Mouse (Mus musculus): Measurements from ENCODE around the gene Cldnd2.
A peak's percentile ranks its signal among the peaks of the same experiment; 100 is the strongest.

Cldnd2 gene

DNA sequence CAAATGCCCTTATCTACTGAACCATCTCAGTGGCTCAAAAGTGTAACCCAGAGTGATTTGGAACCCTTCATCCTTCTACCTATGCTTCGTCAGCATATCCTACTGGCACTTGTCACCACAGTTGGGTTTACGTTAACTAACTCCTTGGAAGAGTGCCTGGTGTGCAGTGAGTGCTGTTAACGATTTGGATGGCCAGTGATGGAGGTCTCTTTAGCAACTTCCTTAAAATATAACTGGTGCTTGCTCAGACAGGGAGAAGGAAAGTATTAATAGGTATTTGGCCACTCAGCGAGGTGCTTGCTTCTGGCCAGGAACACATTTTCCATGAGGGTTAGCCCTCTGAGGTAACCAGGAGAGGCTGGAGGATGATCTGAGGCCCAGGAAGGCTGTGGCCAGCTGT is 7.2 kb downstream of the Cldnd2 start:
- DNase-seq, result no peak

GRCm38 (mm10) chr7:43448246-43448645 is 7.7 kb downstream of the Cldnd2 start:
- DNase-seq, result no peak

GRCm38 (mm10) chr7:43449811-43450210 is 9.2 kb downstream of the Cldnd2 start:
- no peak for DNase-seq

- DNase-seq, result no peak
Measured at GRCm38 (mm10) chr7:43451726-43452125, 11.1 kb downstream of the Cldnd2 start.

DNA sequence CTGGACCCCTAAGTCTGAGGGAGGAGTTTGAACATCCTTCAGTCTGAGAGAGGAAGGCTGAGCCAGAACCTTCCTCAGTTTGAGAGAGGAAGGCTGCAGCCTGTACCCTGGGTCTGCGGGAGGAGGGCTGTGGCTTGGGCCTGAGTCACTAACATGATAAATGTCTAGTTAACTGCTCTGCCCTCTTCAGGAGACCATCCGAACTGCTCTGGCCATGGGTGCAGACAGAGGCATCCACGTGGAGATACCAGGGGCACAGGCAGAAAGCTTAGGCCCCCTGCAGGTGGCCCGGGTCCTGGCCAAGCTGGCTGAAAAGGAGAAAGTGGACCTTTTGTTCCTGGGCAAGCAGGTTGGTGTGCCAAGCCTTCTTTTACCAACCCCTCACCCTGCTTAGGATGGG is 12.0 kb downstream of the Cldnd2 start:
- no peak for DNase-seq

DNA sequence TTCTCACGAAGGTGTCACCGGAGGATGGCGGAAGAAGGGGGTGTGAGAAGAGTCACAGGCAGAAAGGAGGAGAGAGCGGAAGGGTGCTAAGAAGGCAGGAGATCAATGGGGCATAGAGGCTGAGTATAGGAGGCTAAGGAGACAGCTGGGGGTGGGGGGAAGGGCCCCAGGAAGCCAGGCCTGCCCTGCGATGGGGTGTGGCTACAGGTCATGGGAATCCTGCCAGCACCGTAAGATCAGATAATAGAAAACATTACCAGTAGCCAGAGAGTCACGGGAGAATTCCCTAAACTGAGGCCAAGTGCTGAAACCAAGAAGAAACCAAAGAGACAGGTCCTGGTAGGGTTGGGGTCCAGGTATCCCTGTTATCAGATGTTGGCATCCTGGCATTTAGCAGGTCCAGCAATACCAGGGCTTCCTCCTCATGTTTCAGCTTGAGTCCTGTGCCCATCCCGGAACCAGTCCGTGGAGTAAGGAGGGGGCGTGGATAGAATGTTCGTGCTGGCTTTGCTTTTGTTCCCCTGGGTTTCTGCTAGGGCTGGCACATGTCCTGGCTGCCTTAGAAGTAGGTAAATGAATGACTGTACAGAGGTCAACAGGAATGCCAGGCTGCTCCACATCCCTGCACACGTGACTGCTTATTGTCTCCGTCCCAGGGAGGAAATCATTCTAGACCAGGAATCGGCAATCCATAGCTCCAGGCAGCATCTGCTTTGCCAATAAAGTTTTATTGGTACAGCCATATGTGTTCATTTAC is 13.2 kb downstream of the Cldnd2 start:
- DNase-seq, result no peak

DNA sequence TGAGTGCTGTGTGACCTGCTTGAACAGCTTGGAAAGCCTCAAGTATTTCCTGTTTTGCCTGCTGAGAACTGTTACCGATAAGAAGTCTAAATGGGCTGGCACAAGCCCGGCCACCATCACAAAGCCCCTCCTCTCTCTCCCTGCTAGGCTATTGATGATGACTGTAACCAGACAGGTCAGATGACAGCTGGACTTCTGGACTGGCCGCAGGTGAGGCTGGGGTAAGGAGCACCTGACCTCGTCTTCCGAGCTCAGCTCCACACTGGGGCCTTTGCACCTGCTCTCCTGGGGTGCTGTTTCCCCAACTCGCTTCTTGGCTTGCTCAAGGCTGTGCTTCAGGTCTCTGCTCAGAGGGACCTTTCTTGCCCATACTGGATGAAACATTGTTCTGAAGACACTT is 13.8 kb downstream of the Cldnd2 start:
- no peak for DNase-seq

- DNase-seq, result no peak
Measured at GRCm38 (mm10) chr7:43462851-43463250, 22.3 kb downstream of the Cldnd2 start, which contains the start of gene Vsig10l. Gene Vsig10l (plus strand): TSS chr7:43463151.

DNA sequence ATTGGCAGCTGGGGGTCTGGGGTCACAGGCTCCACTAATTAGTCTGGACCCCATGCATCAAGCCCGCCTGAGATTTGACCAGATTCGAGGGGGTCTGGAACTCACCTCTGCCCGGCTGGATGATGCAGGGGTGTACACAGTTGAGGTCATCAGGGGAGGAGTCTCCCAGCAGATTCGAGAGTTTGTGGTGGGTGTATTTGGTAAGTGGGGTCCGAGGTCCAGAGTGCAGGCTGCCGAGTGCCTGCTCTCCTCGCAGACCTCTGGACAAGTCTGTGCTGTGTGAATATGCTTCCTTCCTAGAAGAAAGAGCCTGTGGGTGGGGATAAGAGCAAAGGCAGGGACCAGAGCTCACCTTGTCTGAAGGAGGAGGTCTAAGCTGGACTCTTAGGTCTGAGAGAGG is 23.4 kb downstream of the Cldnd2 start:
- DNase-seq, result no peak

- peak in 1 of 2 experiments; percentile 25 for DNase-seq
Measured at GRCm38 (mm10) chr7:43464864-43465343, 24.3 kb downstream of the Cldnd2 start.

GRCm38 (mm10) chr7:43465344-43466098 is 24.9 kb downstream of the Cldnd2 start:
- peak; percentile 43 to 57 for DNase-seq

- peak; percentile 78 to 85 for DNase-seq
Measured at GRCm38 (mm10) chr7:43466099-43466694, 25.6 kb downstream of the Cldnd2 start.

DNA sequence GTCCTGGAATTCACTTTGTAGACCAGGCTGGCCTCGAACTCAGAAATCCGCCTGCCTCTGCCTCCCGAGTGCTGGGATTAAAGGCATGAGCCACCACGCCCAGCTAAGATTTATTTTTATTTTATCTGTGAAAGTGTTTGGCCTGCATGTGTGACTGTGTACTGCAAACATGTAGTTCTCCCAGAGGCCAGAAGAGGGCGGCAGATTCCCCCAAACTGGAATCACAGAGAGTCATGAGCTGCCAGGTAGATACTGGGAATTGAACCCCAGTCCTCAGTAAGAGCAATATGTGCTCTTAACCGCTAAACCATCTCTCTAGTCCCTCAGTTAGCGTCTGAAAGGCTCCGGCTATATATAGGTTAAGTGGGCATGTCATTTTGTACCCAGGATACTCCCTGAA is 29.8 kb downstream of the Cldnd2 start:
- DNase-seq, result peak; percentile 48 to 49

GRCm38 (mm10) chr7:43475706-43476105 is 35.1 kb downstream of the Cldnd2 start:
- DNase-seq, result peak in 1 of 2 experiments; percentile 36

GRCm38 (mm10) chr7:43476376-43476775 is 35.8 kb downstream of the Cldnd2 start:
- DNase-seq, result no peak

- no peak for DNase-seq
Measured at GRCm38 (mm10) chr7:43481191-43481590, 40.6 kb downstream of the Cldnd2 start.

DNA sequence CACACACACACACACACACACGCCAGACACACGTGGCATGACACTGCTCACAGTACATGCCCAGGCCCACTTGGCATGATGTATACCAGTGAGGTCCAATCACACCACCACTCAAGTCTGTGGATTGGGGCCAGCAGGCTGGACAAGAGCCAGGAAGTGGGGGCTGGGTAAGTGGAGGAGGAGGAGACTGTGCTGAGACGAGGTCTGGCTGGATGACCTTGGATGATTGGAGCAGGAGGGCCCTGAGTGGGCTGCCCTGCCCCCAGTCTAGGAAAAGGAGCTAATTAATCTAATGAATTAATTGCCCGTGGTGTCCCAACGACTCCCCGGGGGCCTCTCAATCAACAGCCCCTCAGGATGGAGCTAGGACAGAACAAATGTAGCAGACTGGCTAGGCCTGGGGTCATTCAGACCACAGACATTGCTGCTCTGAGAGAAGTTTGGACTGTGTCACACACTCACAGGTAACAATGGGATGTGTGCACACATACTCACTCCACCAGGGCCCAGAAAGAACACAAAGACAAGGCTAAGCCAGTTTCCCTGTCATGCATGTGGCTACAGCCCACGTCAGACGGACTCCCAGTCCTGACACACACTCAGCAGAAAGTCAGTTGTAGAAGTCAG is 41.6 kb downstream of the Cldnd2 start:
- DNase-seq, result peak in 1 of 2 experiments; percentile 38

- no peak for DNase-seq
Measured at GRCm38 (mm10) chr7:43483236-43483635, 42.7 kb downstream of the Cldnd2 start.

DNA sequence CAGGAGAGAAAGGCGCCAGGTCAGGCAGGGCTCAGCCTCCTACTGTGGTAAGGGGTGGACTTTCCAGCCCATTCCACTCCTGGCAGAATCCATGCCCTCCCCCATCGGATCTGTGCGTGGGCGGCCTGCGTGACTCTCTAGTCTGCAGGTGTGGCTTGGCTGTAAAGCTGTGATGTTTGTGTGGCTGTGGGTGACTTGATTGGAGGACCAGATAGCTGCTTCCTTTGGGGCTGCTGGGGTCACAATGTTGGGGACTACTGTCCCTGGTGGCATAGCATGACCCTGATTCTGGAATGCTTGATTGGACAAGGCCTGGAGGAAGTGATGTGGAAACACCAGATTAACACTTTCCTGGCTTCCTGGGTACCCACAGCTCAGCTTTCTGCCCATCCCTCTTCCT is 48.1 kb downstream of the Cldnd2 start:
- peak; percentile 31 to 38 for DNase-seq

DNA sequence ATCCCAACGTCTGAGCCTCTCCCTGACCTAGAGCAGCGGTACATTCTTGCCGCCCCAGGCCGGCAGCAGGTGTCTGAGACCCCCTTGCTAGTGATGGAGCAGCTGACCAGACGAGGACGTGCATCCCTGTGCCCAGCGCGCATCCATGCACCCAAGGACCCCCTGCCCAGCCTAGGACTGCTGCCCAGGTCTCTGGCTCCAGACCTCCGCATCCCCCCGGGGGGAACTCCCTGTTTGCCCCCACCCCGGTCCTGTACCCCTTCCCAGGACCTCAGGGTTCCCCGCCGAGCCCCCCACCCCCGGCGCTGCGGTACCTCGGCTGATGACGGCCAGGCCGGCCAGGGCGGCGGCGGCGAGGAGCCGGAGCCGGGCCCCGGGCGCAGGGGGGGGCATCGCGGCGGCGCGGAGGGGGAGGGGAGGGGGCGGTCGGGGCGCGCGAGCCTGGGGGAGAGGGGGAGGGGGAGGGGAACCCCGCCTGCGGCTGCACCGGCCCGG is 49.1 kb downstream of the Cldnd2 start, which contains the start of gene Iglon5:
Gene Iglon5 (minus strand): TSS at position 445 of the 495 bp plus-strand sequence.
- DNase-seq, result peak; percentile 29 to 45

GRCm38 (mm10) chr7:43490182-43490584 is 49.6 kb downstream of the Cldnd2 start:
- peak; percentile 79 to 90 for DNase-seq

- DNase-seq, result no peak
Measured at GRCm38 (mm10) chr7:43490861-43491260, 50.3 kb downstream of the Cldnd2 start.

Measured in cerebellum, postnatal 36 days (tissue).